Mouse (Mus musculus): ENCODE measurements around the gene Ttc23. TPM values are rescaled to one million over a fixed set of nuclear protein-coding genes. Genes with fewer than 3 reads are reported as not detected.
A peak's percentile ranks its signal among the peaks of the same experiment; 100 is the strongest.

The Ttc23 gene
- polyA plus RNA-seq, 1 experiment from 2014 or later: 5.2 TPM

DNA sequence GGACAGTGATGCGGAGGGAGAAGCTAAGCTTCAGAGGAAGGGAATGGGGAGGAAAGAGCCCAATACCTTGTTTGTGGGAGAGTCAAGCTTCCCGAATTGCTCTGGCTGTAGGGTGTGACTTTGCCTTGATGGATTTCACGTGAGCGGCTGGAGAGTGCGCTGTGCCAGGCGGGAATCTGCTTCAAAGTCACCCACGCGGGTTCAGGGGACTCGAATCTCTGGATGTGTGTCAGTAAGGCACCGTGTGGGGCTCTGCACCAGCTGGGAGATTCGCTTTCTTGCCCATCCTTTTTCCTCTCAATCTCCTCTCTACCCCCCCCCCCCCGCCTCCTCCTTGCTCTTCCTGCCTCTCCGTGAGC, 156.6 kb downstream of the Ttc23 start:
- no peaks in the 10 kb centered on the region for H3K36me3 ChIP-seq (replicated peaks)
- no peak overlapping the region for H3K27ac ChIP-seq (replicated peaks)
- no peak for ATAC-seq (ENCODE audit: insufficient read depth)
- H3K9me3 ChIP-seq (replicated peaks): no peaks in the 10 kb centered on the region
- peaks cover 18% of the 10 kb centered on the region for H3K27me3 ChIP-seq
- H3K9ac ChIP-seq: no peak overlapping the region
- WGBS (ENCODE audit: insufficient replicate concordance): 16% methylated on average over 13 of the region's 13 CpGs
- peak overlapping the region; percentile 56 for H3K4me2 ChIP-seq
- peak overlapping the region; percentile 20; the same call in 1 of the 2 replicates for H3K4me3 ChIP-seq (replicated peaks)
- 0 out of 2 replicates have a peak, but pooled peaks cover 7% of the 10 kb centered on the region for H3K4me1 ChIP-seq (replicated peaks)

Small RNAs within 50 kb of the gene (microRNA-seq; reads per million reads assigned to microRNA genes)
- not detected for gene Gm23844

Other genes starting within 250 kb of the Ttc23 start
- gene Lrrc28, start 2.1 kb upstream of the Ttc23 start, polyA plus RNA-seq (2015; fragmentation: Nextera tagmentation; extraction: Ambion mirVana): 7.3 and 7.9 TPM in 2 replicates
- gene Synm, start 112.3 kb downstream of the Ttc23 start, polyA plus RNA-seq (2015; fragmentation: Nextera tagmentation; extraction: Ambion mirVana): 0.13 and 0.20 TPM in 2 replicates